Mouse (Mus musculus): Measurements from ENCODE around the gene Fkbp11. TPM values are rescaled to one million over a fixed set of nuclear protein-coding genes. Genes with fewer than 3 reads are reported as not detected.
A peak's percentile ranks its signal among the peaks of the same experiment; 100 is the strongest.

Gene Fkbp11
- polyA plus RNA-seq, 1 experiment from 2014 or later: 16.4 TPM

DNA sequence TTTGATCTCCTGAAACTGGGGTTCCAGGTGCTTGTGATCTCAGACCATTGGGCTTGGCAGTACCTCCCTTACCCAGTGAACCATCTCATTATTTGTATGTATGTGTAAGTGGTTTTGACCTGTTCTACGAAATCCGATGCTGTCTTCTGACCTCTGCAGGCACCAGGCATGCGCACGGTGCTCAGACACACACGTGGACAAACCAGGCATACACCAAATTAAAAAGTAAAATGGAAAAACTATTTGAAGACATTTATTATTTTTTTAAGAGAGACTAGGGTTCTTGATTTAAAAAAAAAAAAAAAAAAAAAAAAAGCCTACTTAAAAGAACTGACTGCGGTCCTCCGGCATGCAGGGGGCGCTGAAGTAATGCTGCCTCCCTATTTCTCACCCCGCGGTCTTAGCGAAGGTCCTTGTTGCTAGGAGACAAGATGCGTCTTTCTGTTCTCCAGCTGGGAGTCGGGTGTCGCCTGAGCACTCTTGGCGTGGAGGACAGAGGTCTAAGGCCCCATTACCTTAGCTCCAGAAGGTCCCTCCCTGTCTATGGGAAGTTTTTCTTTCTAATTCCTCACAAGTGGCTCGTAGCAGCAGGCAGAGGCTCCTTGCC is 20.1 kb downstream of the Fkbp11 start, which contains the start of gene Ccdc65:
Gene Ccdc65, plus strand, starts transcription at position 442 of the 607 bp plus-strand sequence.
- Histone ChIP-seq H3K27me3 (ENCODE audit: low read depth, poor library complexity, severe bottlenecking) (peaks cover 39% of the 10 kb centered on the region), H3K4me1 (peaks cover 5% of the 10 kb centered on the region), H3K27ac (replicated peaks) (no peak within 1 kb of the TSS), H3K4me3 (peak within 1 kb of the TSS; percentile 48), H3K36me3 (no peaks in the 10 kb centered on the region), H3K9me3 (replicated peaks) (no peaks in the 10 kb centered on the region)
- DNase-seq (ENCODE audit: low spot score): peak; percentile 77
- WGBS: 22% methylated on average over 16 of the region's 16 CpGs

DNA sequence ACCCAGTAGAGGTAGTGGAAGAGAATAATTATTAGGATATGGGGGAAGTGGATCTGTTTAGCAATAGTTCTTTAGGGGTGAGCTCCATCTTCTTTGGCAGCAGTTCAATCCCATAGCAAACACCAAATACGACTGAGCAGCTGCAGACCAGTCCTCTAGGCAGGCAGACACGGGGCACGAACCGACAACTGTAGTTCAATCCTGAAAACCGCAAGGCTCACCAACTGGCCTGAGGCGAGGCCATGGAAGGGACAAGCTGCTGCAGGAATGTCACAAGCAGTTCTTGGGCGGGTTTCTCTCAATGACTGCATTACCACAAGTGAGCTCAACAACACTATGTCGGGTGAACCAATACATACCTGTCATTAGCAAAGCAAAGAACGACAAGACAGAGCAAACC is 23.7 kb downstream of the Fkbp11 start:
- H3K27me3 ChIP-seq (ENCODE audit: low read depth, poor library complexity, severe bottlenecking): peaks cover 68% of the 10 kb centered on the region
- 67% methylated on average over 9 of the region's 9 CpGs for WGBS
- H3K27ac ChIP-seq (replicated peaks): no peak overlapping the region
- H3K4me3 ChIP-seq: no peak overlapping the region
- no peaks in the 10 kb centered on the region for H3K9me3 ChIP-seq (replicated peaks)
- DNase-seq (ENCODE audit: low spot score): no peak
- peaks cover 12% of the 10 kb centered on the region for H3K4me1 ChIP-seq
- no peaks in the 10 kb centered on the region for H3K36me3 ChIP-seq

DNA sequence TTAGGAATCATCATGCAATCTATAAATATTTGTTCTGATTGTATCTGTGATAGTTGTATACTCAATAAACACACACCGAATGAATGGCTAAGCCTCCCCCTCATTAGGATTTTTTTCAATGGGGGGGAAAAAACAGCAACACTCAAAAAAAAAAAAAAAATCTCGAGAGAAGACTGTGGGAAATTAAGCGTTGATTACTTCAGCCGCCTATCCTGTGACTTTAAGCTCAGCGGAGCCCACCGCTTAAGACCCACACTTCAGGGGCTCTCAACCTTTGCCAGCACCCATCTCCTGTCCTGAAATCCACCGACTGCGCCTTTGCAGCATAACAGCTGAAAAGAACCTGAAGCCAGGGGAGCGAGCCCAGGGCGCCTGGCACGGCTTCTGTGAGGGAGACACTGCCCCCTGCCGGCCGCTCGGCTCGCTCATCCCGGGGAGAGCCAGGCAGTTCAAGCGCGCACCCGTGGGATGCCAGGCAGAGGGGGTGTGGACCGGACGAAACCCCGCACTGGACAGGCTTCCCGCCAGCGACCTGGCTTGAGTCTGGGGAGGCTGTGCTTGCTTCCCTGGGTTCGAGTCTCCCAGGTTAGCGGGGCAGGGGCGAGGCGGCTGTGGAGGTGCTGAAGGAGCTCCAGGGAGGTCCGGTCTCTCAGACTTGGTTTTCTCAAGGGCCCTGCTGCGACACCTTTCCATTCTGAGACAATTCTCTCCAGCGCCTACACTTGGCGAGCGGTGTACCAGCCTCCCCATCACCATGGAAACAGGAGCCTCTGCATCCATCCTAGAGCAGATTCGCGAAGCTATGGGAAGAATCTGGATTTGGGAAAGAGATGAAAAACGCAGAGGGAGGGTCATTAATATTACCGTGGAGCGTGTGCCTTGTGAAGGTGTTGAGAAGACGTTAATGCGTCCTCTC is 28.6 kb downstream of the Fkbp11 start:
- 6% methylated on average over 40 of the region's 40 CpGs for WGBS
- Histone ChIP-seq H3K27me3 (ENCODE audit: low read depth, poor library complexity, severe bottlenecking) (peaks cover 45% of the 10 kb centered on the region), H3K36me3 (no peaks in the 10 kb centered on the region), H3K4me3 (peak overlapping the region; percentile 56), H3K27ac (replicated peaks) (peak overlapping the region; percentile 55), H3K9me3 (replicated peaks) (no peaks in the 10 kb centered on the region), H3K4me1 (peaks cover 13% of the 10 kb centered on the region)
- peak; percentile 92 for DNase-seq (ENCODE audit: low spot score)

DNA sequence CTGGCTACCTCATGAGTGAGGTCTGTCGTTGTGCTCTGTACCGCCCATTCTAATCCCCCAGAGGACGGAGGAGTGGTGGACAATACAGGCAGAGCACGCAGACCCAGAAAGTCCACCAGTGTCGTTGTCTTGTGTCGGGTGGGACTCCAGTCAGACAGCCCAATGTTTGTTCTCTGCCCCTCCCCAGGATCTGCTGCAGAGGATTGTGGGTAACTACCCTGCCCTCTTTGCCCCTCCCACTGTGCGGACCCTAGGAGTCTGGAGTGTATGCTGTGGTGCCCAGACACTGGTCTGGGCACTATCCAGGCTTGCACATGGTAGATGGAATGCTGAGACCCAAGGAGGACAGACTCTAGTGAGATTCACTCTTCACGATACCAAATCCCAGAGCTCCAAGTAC is 31.8 kb downstream of the Fkbp11 start:
- no peak for DNase-seq (ENCODE audit: low spot score)
- H3K4me1 ChIP-seq: peaks cover 29% of the 10 kb centered on the region
- no peak overlapping the region for H3K4me3 ChIP-seq
- peaks cover 20% of the 10 kb centered on the region for H3K27me3 ChIP-seq (ENCODE audit: low read depth, poor library complexity, severe bottlenecking)
- no peak overlapping the region for H3K27ac ChIP-seq (replicated peaks)
- 58% methylated on average over 8 of the region's 8 CpGs for WGBS
- H3K9me3 ChIP-seq (replicated peaks): no peaks in the 10 kb centered on the region
- H3K36me3 ChIP-seq: no peaks in the 10 kb centered on the region

DNA sequence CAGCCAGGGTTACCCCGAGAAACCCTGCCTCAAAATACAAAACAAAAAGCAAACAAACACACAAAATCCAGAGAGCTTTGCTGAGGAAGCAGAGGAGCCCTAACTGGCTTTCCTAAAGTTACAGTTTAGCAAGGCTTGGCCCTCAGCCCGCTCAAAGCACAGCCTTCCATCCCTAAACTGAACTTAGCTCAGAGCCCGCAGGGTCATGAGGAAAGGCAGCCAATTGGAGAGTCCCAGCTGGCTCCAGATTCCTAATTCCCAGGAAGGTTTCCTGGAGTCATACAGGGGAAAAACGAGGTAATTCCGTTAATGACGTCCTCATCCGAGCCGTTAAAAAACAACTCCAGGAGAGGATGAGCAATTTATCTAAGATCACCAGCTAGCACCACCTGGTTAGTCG is 32.3 kb downstream of the Fkbp11 start:
- WGBS: 67% methylated on average over 9 of the region's 9 CpGs
- Histone ChIP-seq H3K9me3 (replicated peaks) (no peaks in the 10 kb centered on the region), H3K27me3 (ENCODE audit: low read depth, poor library complexity, severe bottlenecking) (peaks cover 15% of the 10 kb centered on the region), H3K4me1 (peaks cover 34% of the 10 kb centered on the region), H3K4me3 (no peak overlapping the region), H3K36me3 (no peaks in the 10 kb centered on the region), H3K27ac (replicated peaks) (no peak overlapping the region)
- no peak for DNase-seq (ENCODE audit: low spot score)

DNA sequence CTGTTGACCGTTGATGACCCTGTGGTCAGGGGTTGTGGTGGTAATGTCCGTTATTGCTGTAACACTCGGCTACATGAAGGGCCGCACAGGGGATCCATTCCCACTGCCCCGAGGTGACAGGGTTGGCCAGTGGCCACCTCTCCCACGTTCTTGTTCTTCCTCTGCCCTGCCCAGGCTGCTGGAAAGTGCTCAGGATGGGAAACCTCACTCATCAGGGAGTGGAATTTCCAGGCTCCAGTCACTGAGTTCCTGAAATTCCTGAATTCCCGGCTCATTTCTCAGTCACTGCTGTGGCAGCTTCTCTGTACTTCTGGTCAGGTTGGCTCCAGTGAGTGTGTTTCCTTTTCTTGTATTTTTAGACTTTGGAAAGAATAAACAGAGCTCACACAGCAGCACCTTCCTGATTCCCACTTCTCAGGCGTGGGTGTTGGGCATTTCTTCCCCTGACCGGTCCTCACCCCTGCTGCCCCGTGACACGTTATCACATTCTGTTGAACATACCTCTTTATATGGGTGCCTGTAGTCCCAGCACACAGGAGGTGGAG is 35.8 kb downstream of the Fkbp11 start:
- no peaks in the 10 kb centered on the region for H3K36me3 ChIP-seq
- H3K27me3 ChIP-seq (ENCODE audit: low read depth, poor library complexity, severe bottlenecking): no peaks in the 10 kb centered on the region
- peak overlapping the region; percentile 86 for H3K27ac ChIP-seq (replicated peaks)
- peaks cover 56% of the 10 kb centered on the region for H3K4me1 ChIP-seq
- 52% methylated on average over 11 of the region's 11 CpGs for WGBS
- no peak for DNase-seq (ENCODE audit: low spot score)
- H3K9me3 ChIP-seq (replicated peaks): no peaks in the 10 kb centered on the region
- peak overlapping the region; percentile 14; the same call in 1 of the 2 replicates for H3K4me3 ChIP-seq

DNA sequence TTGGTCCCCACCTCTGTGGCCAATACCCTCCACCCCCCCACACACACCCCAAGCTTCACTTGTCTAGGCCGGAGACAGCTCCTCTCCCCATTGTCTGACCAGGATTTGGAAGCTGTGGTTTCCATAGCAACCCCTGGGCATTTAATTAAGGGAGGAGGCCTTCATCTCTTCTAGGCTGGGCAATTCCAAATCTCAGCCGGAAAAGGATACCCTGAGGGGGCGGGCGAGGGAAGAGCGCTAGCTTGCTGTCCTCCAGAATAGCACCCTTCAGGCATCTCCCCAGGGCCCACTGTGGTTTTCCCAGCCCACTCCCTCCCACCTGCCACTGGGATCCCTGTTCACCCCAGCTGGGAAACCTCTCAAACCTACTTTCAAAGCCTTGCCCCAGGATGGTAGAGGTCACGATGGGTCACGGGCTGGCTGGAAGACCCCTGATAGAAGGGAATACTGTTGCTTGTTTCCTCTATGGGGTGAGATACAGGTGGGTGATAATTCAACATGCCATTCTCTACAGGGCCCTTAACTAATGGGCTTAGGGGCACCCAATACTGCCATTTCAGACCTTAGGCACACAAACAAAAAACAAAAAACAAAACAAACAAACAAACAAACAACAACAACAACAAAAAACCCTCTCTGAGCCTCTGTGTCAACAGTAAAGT is 36.4 kb downstream of the Fkbp11 start:
- DNase-seq (ENCODE audit: low spot score): peak; percentile 83
- WGBS: 6% methylated on average over 7 of the region's 7 CpGs
- peaks cover 56% of the 10 kb centered on the region for H3K4me1 ChIP-seq
- H3K27me3 ChIP-seq (ENCODE audit: low read depth, poor library complexity, severe bottlenecking): no peaks in the 10 kb centered on the region
- H3K27ac ChIP-seq (replicated peaks): peak overlapping the region; percentile 86
- no peaks in the 10 kb centered on the region for H3K36me3 ChIP-seq
- no peaks in the 10 kb centered on the region for H3K9me3 ChIP-seq (replicated peaks)
- H3K4me3 ChIP-seq: peak overlapping the region; percentile 37

DNA sequence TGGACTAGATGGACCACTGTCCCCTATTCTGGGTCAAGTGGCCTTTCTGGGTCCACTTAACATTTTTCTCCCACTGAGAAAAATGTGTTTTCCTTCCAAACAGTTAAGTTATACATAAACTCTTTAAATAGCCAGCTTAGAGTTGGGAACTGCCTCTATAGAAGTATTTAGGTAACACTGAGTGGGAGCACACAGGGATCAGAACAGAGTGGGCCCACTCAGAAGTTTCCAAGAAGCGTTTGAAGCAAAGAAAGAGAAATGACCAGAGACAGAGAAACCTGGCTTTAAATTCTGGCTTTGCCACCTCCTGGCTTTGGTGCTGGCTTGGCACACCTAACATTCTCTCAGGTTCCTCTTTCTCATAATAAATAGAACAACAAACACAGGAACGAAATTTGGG is 38.3 kb downstream of the Fkbp11 start:
- Histone ChIP-seq H3K4me1 (peaks cover 51% of the 10 kb centered on the region), H3K36me3 (no peaks in the 10 kb centered on the region), H3K4me3 (no peak overlapping the region), H3K27me3 (ENCODE audit: low read depth, poor library complexity, severe bottlenecking) (no peaks in the 10 kb centered on the region; the same call in 1 of the 2 replicates), H3K27ac (replicated peaks) (peak overlapping the region; percentile 86), H3K9me3 (replicated peaks) (no peaks in the 10 kb centered on the region)
- DNase-seq (ENCODE audit: low spot score): no peak
- WGBS: 89% methylated on average over 2 of the region's 2 CpGs

DNA sequence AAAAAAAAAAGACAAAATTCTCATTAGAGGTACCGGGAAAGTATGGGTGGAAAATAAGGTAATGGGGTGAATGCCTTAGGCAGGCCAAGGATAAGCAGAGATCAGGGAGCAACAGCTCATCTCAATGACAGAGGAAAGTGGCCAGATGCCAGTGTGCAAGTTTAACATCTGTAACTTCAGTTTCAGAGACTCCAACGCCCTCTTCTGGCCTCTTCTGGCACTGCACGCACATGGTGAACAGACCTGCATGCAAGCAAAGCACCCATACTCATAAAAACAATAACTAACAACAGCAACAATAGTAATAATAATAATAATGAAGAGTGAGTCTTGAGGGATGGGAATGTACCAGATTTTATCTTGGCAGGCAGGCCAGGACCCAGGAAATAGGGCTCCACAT is 42.1 kb downstream of the Fkbp11 start:
- WGBS: 73% methylated on average over 3 of the region's 3 CpGs
- DNase-seq (ENCODE audit: low spot score): no peak

DNA sequence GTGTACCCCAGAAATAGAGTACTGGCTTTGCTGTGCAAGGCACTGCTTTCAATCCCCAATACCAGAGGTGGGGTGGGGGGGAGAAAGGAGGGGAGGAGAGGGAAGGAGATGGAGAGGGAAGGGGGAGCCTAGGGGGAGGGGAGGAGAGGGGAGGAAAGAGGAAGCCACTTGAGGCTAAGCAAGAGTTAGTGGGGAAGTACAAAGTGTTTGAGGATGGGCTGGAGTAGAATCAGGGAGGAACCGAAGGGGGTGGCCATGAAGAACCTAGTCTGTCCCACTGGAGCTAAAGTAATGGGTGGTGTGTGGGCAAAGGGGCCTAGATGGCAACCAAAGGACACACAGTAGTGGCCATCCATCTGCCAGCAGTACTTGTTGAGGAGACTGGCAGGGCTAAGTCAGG is 44.3 kb downstream of the Fkbp11 start:
- H3K4me3 ChIP-seq: no peak overlapping the region
- no peaks in the 10 kb centered on the region for H3K9me3 ChIP-seq (replicated peaks)
- H3K27ac ChIP-seq (replicated peaks): no peak overlapping the region
- peaks cover 11% of the 10 kb centered on the region for H3K4me1 ChIP-seq
- H3K36me3 ChIP-seq: no peaks in the 10 kb centered on the region
- WGBS: 83% methylated on average over 1 of the region's 1 CpGs
- H3K27me3 ChIP-seq (ENCODE audit: low read depth, poor library complexity, severe bottlenecking): peaks cover 6% of the 10 kb centered on the region
- DNase-seq (ENCODE audit: low spot score): no peak

More for the DNA sequence above, 42.1 kb downstream of the Fkbp11 start:
- Histone ChIP-seq H3K9me3 (replicated peaks) (no peaks in the 10 kb centered on the region), H3K27me3 (ENCODE audit: low read depth, poor library complexity, severe bottlenecking) (no peaks in the 10 kb centered on the region; the same call in 1 of the 2 replicates), H3K4me1 (peaks cover 32% of the 10 kb centered on the region), H3K36me3 (no peaks in the 10 kb centered on the region), H3K27ac (replicated peaks) (no peak overlapping the region), H3K4me3 (no peak overlapping the region)

DNA sequence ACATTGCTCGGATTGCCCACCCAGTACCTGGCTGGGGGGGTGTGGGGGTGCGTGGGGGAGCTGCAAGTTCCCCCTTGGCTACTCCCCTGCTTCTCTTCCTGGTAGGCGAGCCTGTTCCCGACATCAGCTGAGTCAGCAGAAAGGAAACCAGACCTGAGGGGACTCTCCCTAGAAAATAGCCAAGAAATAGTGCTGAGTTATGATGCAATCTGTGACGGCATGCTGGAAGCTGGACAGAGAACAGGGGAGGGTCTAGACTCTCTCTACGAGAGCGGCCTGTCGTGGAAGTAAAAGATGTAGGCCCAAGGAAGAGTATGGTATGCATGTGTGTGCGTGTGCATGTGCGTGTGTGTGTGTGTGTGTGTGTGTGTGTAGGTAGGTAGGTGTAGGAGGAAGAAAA is 44.8 kb downstream of the Fkbp11 start:
- Histone ChIP-seq H3K4me3 (no peak overlapping the region), H3K9me3 (replicated peaks) (no peaks in the 10 kb centered on the region), H3K27ac (replicated peaks) (no peak overlapping the region), H3K4me1 (peaks cover 7% of the 10 kb centered on the region), H3K27me3 (ENCODE audit: low read depth, poor library complexity, severe bottlenecking) (peaks cover 11% of the 10 kb centered on the region), H3K36me3 (no peaks in the 10 kb centered on the region)
- no peak for DNase-seq (ENCODE audit: low spot score)
- WGBS: 83% methylated on average over 10 of the region's 10 CpGs

DNA sequence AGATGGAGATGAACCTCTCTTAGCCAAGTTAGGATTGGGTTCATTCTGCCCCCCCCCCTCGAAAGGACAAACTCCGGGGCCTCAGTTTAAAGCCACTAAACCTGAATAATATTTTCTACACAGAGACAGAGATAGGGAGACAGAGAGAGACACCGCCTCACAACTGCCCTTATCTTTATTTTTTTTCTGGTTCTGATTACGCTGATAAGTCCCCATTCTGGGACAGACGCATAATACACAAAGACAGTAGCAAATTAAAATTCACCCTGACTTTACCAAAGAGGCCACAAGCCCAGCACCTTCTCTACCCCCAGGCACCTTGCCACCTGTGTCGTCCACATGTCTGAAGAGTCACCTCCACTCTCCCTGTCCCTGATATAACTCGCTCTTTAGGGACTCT is 46.4 kb downstream of the Fkbp11 start:
- WGBS: 90% methylated on average over 7 of the region's 7 CpGs
- Histone ChIP-seq H3K36me3 (no peaks in the 10 kb centered on the region), H3K9me3 (replicated peaks) (no peaks in the 10 kb centered on the region), H3K27ac (replicated peaks) (no peak overlapping the region), H3K4me3 (no peak overlapping the region), H3K4me1 (peaks cover 17% of the 10 kb centered on the region), H3K27me3 (ENCODE audit: low read depth, poor library complexity, severe bottlenecking) (peaks cover 22% of the 10 kb centered on the region)
- no peak for DNase-seq (ENCODE audit: low spot score)

Data from midbrain, embryonic 10.5 days (tissue).